Mouse (Mus musculus) right cerebral cortex, postnatal 4 days (tissue): ENCODE data around the gene Cacnb3.
A peak's percentile ranks its signal among the peaks of the same experiment; 100 is the strongest.

Experiments
- DNase-seq: peaks from one replicate; pipeline ENCODE4 v3.0.0-alpha.2; 2022

The Cacnb3 gene

DNA sequence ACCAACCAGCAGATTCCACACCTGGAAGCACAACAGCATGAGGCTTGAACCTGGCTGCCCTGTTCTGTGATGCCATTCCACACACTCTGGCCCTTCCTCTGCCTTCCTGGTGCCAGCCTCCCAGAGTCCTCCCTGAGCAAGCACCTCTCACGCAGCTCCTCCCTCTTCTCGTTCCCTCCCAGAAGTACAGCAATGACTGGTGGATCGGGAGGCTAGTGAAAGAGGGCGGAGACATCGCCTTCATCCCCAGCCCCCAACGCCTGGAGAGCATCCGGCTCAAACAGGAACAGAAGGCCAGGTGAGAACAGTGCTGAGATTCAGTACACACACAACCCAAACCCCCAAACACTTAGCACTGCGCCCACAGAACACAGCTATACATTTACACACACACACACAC is 9.5 kb downstream of the Cacnb3 start:
- DNase-seq = no peak

- no peak for DNase-seq
These were observed 13.8 kb downstream of the Cacnb3 start for GRCm38 (mm10) chr15:98644406-98644805.

GRCm38 (mm10) chr15:98645057-98646026 is 14.7 kb downstream of the Cacnb3 start:
- no peak for DNase-seq

DNA sequence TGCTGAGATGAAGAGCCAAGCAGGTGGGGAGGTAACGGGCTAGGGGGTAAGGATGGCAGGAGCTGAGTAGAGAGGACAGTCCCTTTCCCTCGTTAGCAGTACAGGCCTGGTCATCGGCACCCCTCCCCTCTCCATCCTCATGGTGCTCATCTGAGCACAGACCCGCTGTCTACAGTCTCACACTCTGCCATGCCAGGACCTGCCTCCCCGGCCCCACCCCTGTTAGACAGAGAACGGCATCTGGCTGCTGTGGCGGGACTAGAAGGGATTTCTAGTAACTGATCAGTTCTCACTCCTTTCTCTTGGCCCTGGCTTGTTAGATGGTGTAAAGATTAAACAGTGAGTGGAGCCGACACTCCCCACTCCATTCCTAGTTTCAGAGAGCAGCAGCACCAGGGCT is 16.1 kb downstream of the Cacnb3 start:
- no peak for DNase-seq

DNA sequence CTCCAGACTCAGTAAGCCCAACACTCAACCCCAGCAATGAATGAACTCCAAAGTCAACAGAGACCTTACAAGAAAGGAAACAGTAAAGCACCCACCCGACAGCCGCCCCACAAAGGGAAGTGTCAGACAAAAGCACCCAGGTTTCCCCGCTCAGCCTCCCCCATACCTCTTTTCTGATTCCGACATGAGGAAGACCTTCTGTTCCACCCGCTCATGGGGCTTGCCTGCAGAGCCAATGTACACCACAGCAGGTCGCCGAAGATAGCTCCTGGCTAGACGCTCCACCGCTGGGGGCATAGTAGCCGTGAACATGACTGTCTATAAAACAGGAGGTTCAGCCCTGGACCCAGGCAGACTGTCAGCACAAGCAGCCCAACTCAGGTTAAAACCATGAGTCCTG is 16.7 kb downstream of the Cacnb3 start:
- DNase-seq = no peak

GRCm38 (mm10) chr15:98648071-98648470 is 17.4 kb downstream of the Cacnb3 start:
- DNase-seq = no peak

DNA sequence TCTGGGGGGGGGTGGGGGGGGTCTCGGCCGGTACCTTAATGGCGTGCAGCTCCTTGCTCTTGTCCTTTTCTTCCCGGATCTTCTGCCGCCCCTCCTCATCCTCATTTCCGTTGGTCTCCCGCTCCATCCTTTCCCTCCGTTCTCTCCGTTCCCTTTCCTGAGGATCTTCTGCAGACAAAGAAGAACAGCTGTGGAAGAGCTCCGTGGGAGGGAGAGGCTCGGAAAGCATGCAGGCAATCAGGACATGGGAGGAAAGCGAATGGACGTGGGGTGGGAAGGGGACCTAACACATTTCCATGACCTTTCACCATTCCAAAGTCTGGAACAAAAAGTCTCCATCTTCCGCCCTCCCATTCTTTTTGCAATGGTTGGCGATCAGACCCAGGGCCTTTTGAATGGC is 20.8 kb downstream of the Cacnb3 start:
- DNase-seq = no peak

DNA sequence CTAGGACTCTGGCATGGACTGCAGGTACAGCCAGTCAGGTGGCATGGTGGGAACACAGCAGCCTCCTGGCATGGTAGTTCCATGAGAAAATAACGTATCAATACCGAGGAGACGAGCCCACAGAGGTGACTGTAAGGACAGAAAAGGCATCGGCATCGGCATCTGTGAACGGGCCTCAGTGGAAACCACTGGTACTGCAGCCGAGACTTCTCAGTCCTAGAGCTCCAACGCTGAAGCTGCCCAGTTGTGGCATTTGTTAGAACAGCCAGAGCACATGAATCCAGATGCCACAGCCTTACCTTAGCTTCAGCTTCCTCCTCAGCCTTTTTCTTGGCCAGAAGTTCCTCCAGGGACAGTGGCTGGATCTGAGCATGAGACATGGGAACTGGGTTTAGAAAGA is 21.5 kb downstream of the Cacnb3 start:
- no peak for DNase-seq

DNA sequence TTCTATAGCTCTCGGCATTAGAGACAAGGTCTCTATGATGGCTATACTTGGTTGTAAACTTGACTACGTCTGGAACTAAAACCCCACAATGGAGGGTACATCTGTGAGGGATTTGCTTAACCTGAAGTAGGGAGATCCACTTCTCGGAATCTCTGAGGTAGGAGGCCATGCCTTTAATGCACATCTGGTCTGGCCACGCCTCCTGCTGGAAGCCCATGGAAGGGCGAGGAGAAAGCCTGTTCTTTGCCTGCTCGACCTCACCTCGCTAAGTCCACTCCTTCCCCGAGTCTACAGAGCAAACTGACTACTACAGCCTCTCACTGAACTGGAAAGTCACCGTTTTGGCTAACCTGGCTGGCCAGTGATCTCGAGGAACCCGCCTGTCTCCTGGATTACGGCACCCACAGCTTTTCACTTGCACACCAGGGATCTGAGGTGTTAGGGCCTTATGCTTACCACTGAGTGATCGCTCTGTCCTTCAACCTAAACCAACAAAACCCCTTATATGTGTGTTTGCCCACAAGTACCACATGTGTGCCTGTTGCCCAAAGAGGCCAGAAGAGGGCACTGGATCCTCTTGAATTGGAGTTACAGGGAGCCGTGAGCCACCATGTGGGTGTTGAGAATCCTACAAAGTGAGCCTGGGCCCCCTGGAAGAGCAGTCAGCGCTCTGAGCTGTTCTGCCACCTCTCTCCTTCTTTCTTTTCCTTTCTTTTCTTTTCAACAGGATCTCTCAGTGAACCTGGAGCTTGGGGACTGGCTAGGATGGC is 26.5 kb downstream of the Cacnb3 start:
- DNase-seq = no peak

GRCm38 (mm10) chr15:98662198-98662566 is 31.5 kb downstream of the Cacnb3 start:
- DNase-seq = no peak

- peak; percentile 93 for DNase-seq
These were observed 32.2 kb downstream of the Cacnb3 start, which contains the start of gene Ddx23 for GRCm38 (mm10) chr15:98662567-98663545. TSS of gene Ddx23 (minus strand) at chr15:98662894.

GRCm38 (mm10) chr15:98664042-98664907 is 33.6 kb downstream of the Cacnb3 start:
- DNase-seq = no peak

DNA sequence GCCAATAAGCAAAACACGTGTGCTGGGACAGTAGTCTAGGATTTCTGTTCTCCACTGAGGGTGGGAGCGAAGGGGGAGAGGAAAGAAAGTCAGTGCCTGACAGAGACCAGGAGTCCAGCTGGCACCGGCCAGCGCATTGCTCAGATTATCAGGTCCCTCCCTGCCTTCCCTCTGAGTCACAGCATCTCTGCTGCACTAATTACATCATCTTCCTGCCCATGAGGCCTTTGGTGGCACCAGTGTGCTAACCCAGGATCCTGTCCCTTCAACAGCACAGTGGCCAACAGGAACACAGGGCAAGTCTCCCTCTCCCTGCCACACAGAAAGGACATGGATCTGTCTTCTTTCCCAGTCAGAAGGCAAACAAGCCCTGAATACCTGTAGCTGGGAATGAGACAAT is 42.0 kb downstream of the Cacnb3 start:
- no peak for DNase-seq

DNA sequence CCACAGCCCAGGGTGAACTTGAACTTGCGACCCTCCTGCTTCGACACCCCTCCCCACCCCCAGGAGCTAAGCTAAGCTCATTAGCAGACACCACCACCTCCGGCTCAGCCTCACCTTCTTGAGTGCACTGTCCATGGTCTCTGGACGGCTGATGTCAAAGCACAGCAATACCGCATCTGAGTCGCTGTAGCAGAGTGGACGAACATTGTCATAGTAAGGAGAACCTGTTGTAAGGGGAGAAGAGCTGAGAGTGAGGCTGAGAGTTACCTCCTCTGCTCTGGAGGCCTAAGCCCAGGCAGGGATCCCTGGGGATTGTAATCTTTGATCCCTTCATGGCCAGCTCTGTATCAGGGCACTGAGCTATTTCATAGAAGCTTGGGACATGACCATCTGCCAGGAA is 43.1 kb downstream of the Cacnb3 start:
- no peak for DNase-seq

GRCm38 (mm10) chr15:98674284-98674993 is 43.8 kb downstream of the Cacnb3 start:
- peak; percentile 75 for DNase-seq

- no peak for DNase-seq
These were observed 44.4 kb downstream of the Cacnb3 start for GRCm38 (mm10) chr15:98674994-98675545.

DNA sequence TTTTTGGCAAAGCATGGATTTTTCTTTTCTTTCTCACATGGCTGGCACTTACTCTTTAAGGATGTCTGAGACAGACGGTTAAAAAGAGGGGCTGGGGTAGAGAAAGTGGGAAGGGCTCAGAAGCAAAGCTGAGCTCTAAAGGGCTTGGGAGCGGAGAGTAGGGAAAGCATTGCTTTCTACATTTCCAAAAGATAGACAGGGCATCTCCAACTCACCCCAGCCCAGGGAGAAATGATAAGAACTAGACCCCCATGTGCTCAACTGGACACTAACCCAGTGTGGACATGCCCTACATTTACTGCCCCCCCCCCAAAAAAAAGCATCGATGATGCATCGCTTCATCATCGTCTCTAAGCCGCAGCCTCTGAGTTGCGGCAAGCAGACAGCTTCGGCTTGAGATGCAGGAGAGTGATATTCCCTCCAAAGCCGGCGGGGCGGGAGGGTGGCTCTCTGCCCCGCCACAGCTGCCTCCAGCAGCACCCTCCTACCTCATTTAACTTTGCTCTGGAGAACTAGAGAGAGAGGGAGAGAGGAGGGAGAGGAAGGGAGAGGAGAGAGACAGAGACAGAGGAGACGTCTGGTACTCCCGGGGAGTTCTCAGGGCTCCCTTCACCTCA is 45.1 kb downstream of the Cacnb3 start:
- DNase-seq = no peak

DNA sequence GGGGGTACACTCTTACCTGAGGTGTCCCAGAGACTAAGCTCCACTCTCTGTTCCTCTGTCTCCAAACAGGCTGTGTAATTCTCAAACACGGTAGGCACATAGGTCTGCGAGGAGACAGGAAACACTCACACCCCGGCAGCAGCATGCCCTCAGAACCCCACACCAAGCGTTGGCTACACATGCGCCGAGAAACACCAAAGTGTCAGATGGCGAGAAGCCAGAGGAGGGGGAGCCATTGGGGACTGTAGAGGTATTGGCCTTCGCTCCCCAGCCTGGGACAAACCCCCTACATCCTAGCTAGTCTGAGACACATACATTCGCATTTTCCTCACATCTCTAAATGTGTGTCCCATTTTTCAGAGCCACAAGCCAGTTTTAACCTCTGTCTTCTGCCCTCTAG is 45.8 kb downstream of the Cacnb3 start:
- peak; percentile 51 for DNase-seq

DNA sequence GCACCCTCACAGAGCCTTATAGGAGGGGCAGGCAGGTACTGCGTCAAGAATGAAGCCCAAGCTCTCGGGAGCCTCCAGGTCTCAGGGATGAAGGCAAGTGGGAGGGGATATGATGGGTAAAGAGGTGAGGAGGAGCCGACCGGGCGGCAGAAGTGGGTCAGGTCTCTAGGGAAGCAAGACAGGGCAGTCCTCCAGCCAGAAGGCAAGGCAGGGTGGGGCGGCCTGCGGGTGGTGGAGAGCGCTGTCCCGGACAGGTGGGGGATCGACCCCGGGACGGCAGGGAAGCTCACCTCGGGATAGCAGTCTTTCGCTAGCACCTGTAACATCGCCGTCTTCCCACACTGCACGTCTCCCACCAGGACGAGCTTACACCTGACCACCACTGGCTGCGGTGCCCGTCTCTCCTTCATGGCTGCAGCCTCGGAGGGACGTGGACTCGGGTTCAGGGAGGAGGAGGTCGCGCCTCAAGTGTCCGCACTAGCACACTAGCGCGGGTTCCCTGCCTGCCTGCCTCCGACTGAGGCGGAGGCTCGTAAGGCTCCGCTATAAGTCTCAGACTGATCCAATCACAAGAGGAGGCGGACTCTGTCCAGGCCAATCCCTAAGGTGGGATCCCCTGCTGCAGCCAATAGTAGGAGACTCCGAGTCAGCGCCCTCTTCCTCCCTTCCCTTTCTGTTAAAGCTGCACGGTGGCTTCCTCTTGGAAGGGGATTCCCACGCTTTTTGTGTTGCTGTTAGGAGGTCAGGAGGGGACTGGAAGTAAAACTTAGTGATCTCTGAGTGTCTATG is 46.5 kb downstream of the Cacnb3 start, which contains the start of gene Rnd1:
TSS of gene Rnd1 (minus strand) at position 522 of the 789 bp plus-strand sequence.
- peak; percentile 85 for DNase-seq
